Mouse (Mus musculus): ENCODE measurements around the gene 1700016K19Rik.

DNA sequence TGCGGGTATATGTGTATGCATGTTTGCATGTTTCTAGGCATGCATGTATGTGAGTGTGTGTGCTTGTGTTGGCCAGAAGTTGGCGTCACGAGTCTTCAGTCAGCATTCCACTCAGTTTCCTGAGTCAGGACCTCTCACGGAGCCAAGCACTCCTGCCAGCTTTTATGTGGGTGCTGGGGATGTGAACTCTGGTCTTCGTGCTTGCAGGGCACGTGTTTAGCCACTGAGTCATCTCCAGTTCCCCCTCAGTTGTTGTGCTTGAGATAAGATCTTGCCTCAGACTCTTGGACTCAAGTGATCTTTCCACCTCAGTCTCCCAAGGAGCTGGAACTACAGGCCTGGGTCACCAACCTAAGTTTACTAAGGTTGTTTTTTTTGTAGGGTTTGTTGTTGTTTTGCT lies 9.4 kb downstream of the 1700016K19Rik start:
- TF ChIP-seq CTCF (IDR thresholded peaks at IDR 0.05; ENCODE audit: borderline replicate concordance, extremely low read depth, insufficient read depth, insufficient read length) (no peak), POLR2A (IDR thresholded peaks at IDR 0.05; ENCODE audit: borderline replicate concordance, extremely low read depth, insufficient read depth, insufficient read length, poor library complexity, severe bottlenecking) (no peak)
